In genomic region chr6:136199814-136200213, GRCm38 (mm10) we compare ENCODE assay signal across 22 mouse cellular contexts. TPM values are rescaled to one million over a fixed set of nuclear protein-coding genes. Genes with fewer than 3 reads are reported as not detected.
"Had no signal": no experiment of that assay in that cellular context is flagged by ENCODE, and none has a peak within 500 bp of the region (broad histone marks: within the 10 kb centered on the region; RNA-seq: fewer than 3 reads in every experiment).

No protein-coding gene starts in this region.

- ATAC-seq: forebrain, embryonic 13.5 days; forebrain, embryonic 14.5 days; forebrain, embryonic 15.5 days; forebrain, embryonic 16.5 days; forebrain, postnatal 0 days had no signal

- DNase-seq: cerebellum, adult 8-10 months; cerebellum, adult 9-10 months; cerebellum, adult 9-11 months; cerebellum, postnatal 10 days; cerebellum, postnatal 14 days; cerebellum, postnatal 25 days; cerebellum, postnatal 36 days; embryo, embryonic 11 days; forebrain, postnatal 0 days; gastrocnemius, adult 2 months; gastrocnemius, postnatal 10 days; gastrocnemius, postnatal 14 days; gastrocnemius, postnatal 25 days; gastrocnemius, postnatal 36 days; heart, adult 11 months; heart, adult 18-20 months; heart, adult 2 months had no signal

RNA-seq across cellular contexts. Expression of gene Grin2b, which starts 26.5 kb away (rescaled TPM):
- polyA plus RNA-seq: erythroblast, embryonic 14.5 days had no signal
